Mouse (Mus musculus): ENCODE data around the gene Sart1. TPM values are rescaled to one million over a fixed set of nuclear protein-coding genes. Genes with fewer than 3 reads are reported as not detected.
A peak's percentile ranks its signal among the peaks of the same experiment; 100 is the strongest.
"Not testable (repeated sequence)": the region's sequence is repeated elsewhere in the genome, so short reads cannot be mapped to it uniquely, and the experiment has no call there.

Sart1 gene
- polyA plus RNA-seq, 1 experiment from 2014 or later: 74.8 TPM

DNA sequence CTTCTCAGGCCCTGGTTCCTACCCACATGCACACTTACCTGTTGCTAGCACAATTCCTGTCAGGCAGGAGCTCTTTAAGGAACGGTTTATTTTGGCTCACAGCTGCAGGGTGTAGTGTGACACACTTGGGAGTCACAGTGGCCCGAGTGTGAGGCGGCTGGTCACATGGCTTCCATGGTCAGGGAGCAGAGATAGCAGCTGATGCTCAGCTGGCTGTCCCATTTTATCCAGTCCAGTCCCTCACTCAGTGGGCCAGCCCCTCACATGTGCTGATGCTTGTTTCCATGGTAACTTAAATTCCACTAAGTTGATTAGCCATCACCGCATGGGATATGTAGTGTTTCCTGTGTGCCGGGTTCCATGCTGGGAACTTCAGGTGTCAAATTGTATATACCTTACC lies 23.5 kb upstream of the Sart1 start:
- no peak for ATAC-seq (ENCODE audit: insufficient read depth, low FRiP score, low read depth)

DNA sequence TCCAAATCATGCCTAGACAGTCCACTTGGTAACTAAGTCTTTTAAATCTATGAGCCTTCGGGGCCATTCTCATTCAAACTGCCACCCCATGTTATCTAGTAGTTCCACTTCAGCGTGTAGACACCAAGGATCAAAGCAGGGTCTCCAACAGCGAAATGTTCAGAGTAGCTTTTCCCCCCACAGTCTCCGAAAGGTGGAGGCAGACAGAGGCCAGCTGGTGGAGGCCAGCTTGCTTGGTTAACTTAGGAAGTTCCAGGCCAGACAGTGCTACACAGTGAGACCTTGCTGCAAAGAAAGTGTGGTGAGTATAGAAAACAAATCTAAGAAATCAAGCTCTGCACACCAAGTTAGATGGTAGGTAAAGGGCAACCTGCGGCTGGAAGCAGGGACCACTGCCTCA lies 22.1 kb upstream of the Sart1 start:
- WGBS: 81% methylated on average over 5 of the region's 5 CpGs
- no peak for ATAC-seq (ENCODE audit: insufficient read depth, low FRiP score, low read depth)
- Histone ChIP-seq H3K4me3 (replicated peaks) (no peak overlapping the region), H3K27ac (no peak overlapping the region), H3K36me3 (no peaks in the 10 kb centered on the region), H3K4me2 (no peak overlapping the region), H3K9ac (no peak overlapping the region), H3K4me1 (peaks cover 4% of the 10 kb centered on the region; the same call in 1 of the 2 replicates), H3K27me3 (replicated peaks) (no peaks in the 10 kb centered on the region), H3K9me3 (no peaks in the 10 kb centered on the region)

More for the DNA sequence above, 23.5 kb upstream of the Sart1 start:
- Histone ChIP-seq H3K27ac (no peak overlapping the region), H3K4me3 (replicated peaks) (no peak overlapping the region), H3K9ac (no peak overlapping the region), H3K27me3 (replicated peaks) (no peaks in the 10 kb centered on the region), H3K4me1 (peaks cover 4% of the 10 kb centered on the region; the same call in 1 of the 2 replicates), H3K36me3 (no peaks in the 10 kb centered on the region), H3K4me2 (no peak overlapping the region), H3K9me3 (no peaks in the 10 kb centered on the region)
- WGBS: 69% methylated on average over 5 of the region's 5 CpGs

DNA sequence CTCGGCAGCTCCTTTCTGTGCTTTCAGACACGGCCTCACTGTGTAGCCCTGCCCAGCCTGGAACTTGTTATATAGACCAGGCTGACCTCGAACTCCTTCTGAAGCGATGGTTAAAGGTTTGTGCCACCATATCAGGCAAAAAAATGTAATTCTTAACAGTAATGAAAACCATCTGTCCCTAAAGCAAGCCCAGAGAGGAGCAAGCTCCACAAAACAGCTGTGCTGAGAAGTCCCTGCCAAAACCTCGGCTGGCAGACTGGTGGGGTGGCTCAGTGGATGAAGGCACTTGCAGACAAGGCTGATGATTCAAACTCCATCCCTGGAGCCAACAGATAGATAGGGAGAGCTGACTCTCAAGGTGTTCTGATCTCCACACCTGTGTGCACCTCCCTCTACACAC lies 20.6 kb upstream of the Sart1 start:
- H3K9ac ChIP-seq: no peak overlapping the region
- H3K9me3 ChIP-seq: no peaks in the 10 kb centered on the region
- no peak overlapping the region for H3K4me2 ChIP-seq
- no peaks in the 10 kb centered on the region for H3K27me3 ChIP-seq (replicated peaks)
- 67% methylated on average over 5 of the region's 5 CpGs for WGBS
- ATAC-seq (ENCODE audit: insufficient read depth, low FRiP score, low read depth): no peak
- peaks cover 4% of the 10 kb centered on the region; the same call in 1 of the 2 replicates for H3K4me1 ChIP-seq
- H3K36me3 ChIP-seq: no peaks in the 10 kb centered on the region
- no peak overlapping the region for H3K4me3 ChIP-seq (replicated peaks)
- no peak overlapping the region for H3K27ac ChIP-seq

DNA sequence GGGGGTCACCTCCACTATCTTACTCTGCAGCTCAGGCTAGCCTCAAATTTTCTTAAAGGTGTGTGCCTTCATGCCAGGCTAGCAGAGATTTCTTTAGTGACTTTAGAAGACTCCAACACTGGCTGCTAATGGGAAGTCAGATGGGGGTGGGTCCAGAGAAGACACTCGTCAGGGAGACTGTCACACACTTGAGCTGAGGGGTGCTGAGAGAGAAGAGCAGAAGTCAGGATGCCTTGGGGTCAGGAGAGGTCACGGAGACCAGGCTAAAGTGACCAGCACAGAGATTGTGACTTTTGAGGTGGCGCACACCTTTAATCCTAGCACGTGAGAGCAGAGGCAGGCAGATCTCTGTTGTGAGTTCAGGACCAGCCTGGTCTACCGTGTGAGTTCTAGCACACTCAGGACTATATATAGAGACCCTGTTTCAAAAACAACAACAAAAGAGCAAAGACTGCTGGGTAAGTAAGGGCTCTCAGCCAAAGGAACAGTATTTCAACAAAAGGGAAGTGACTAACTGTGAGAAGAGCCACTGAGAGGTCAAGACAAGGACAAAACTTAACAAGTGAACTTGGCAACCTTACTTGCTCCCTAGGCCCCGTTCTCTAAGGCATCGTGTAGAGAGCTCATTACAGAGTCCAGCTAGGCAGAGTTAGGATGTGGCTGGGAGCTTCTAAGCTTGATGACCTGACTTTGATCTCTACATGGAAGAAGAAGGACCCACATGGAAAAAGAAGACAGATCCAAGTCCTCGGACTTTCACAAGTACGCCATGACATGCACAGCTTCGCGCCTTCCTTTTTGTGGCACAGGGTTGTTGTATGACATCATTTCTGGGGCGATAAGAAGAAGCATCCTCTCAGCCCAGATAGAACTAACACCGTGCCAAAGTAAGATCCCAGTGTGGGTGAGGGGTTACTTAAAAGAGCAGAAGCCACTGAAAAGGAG lies 19.8 kb upstream of the Sart1 start:
- Histone ChIP-seq H3K4me3 (replicated peaks) (no peak overlapping the region), H3K4me2 (no peak overlapping the region), H3K27ac (no peak overlapping the region), H3K9me3 (no peaks in the 10 kb centered on the region), H3K36me3 (no peaks in the 10 kb centered on the region), H3K9ac (no peak overlapping the region), H3K4me1 (peaks cover 4% of the 10 kb centered on the region; the same call in 1 of the 2 replicates), H3K27me3 (replicated peaks) (no peaks in the 10 kb centered on the region)
- ATAC-seq (ENCODE audit: insufficient read depth, low FRiP score, low read depth): no peak
- 85% methylated on average over 13 of the region's 13 CpGs for WGBS

DNA sequence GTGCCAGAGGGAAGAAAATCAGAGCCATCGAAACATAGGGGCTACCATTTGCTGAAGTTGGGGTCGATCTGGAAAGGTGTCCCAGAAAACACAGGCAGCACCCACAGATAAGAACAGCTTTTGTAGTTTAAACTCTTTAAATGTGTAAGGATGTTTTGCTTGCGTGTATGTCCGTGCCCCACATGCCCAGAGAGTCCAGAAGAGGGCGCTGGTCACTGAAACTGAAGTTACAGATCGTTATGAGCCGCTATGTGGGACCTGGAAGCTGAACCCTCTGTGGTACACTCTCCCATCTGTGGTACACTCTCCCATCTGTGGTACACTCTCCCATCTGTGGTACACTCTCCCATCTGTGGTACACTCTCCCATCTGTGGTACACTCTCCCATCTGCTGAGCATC lies 18.6 kb upstream of the Sart1 start:
- peak overlapping the region; percentile 41 for H3K9ac ChIP-seq
- H3K4me1 ChIP-seq: peaks cover 4% of the 10 kb centered on the region; the same call in 1 of the 2 replicates
- ATAC-seq (ENCODE audit: insufficient read depth, low FRiP score, low read depth): peak; percentile 42
- 9% methylated on average over 7 of the region's 7 CpGs for WGBS
- no peaks in the 10 kb centered on the region for H3K27me3 ChIP-seq (replicated peaks)
- H3K4me2 ChIP-seq: peak overlapping the region; percentile 68
- H3K27ac ChIP-seq: peak overlapping the region; percentile 93
- H3K36me3 ChIP-seq: no peaks in the 10 kb centered on the region
- peak overlapping the region; percentile 56 for H3K4me3 ChIP-seq (replicated peaks)
- H3K9me3 ChIP-seq: no peaks in the 10 kb centered on the region

DNA sequence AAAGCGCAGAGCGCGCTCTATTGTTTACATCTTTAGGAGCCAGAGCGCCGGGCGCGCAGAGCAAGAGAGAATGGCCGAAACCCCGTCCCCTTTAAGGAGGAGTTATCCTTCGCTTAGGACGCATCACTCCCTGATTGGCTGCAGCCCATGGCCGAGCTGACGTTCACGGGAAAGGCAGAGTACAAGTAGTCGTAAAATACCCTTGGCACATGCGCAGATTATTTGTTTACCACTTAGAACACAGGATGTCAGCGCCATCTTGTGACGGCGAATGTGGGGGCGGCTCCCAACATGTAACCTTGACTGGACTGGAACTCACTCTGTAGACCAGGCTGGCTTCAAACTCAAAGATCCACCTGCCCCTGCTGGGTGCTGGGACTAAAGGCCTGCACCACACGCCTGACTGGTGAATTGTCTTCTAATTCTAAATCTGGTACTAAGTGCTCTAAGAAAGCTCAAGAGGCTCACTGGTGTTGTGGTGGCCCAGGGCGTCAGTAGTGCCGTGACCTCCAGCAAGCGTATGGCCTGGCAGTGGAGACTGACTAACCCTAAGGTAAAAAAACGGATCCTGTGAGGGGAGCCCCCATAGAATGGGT lies 18.1 kb upstream of the Sart1 start:
- H3K4me1 ChIP-seq; H3K27me3 ChIP-seq (replicated peaks); H3K9me3 ChIP-seq; H3K36me3 ChIP-seq: not testable (repeated sequence)
- peak; percentile 79 for ATAC-seq (ENCODE audit: insufficient read depth, low FRiP score, low read depth)
- Histone ChIP-seq H3K4me2 (peak overlapping the region; percentile 68), H3K4me3 (replicated peaks) (peak overlapping the region; percentile 56), H3K9ac (peak overlapping the region; percentile 41), H3K27ac (peak overlapping the region; percentile 93)
- 13% methylated on average over 25 of the region's 25 CpGs for WGBS

DNA sequence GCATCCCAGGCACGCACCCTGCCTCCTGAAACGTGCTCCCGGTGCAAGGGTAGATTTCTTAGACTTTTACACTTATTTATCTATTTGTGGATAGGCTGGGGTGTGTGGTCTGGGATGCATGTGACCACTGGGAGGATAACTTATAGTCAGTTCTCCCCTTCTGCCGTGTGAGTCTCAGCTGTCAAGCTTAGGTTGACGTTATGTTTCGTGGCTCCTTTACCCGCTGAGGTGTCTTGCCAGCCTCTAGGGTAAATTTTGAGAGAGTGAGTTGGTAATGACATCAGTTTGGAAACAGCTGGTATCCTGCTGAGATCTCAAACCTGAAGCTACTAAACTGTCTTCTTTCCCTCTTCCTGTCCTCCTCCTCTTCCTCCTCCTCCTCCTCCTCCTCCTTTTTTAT lies 17.4 kb upstream of the Sart1 start:
- Histone ChIP-seq H3K27me3 (replicated peaks) (no peaks in the 10 kb centered on the region), H3K27ac (no peak overlapping the region), H3K36me3 (no peaks in the 10 kb centered on the region), H3K9me3 (no peaks in the 10 kb centered on the region), H3K4me2 (peak overlapping the region; percentile 48), H3K4me3 (replicated peaks) (peak overlapping the region; percentile 35), H3K4me1 (no peaks in the 10 kb centered on the region; the same call in 1 of the 2 replicates), H3K9ac (no peak overlapping the region)
- WGBS: 26% methylated on average over 7 of the region's 7 CpGs
- no peak for ATAC-seq (ENCODE audit: insufficient read depth, low FRiP score, low read depth)

DNA sequence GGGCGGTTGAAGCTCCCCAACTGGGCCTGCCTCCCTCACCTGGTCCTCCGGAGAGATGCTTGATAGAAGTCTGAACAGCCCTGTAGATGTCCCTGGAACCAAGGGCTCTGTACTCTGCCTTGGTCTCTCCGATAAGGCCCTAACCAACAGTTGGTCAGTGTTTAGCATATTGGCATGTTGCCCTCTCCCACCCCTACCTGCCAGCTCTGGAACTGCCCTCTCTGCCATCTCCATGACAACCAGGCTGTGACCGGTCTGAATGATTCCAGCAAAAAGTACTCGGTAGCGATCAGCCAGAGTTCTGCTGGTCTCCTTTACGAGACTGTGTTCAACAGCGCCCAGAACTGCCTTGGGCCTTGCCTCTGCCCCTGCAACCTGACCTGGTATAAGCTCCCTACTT lies 13.8 kb upstream of the Sart1 start, which contains the start of gene Tsga10ip:
TSS of gene Tsga10ip (minus strand) at position 234 of the 400 bp plus-strand sequence.
- no peak for ATAC-seq (ENCODE audit: insufficient read depth, low FRiP score, low read depth)
- H3K4me3 ChIP-seq (replicated peaks): no peak within 1 kb of the TSS
- H3K9ac ChIP-seq: no peak within 1 kb of the TSS
- H3K27ac ChIP-seq: no peak within 1 kb of the TSS
- 73% methylated on average over 8 of the region's 8 CpGs for WGBS
- H3K4me2 ChIP-seq: no peak within 1 kb of the TSS
- no peaks in the 10 kb centered on the region for H3K9me3 ChIP-seq
- no peaks in the 10 kb centered on the region for H3K27me3 ChIP-seq (replicated peaks)
- H3K36me3 ChIP-seq: no peaks in the 10 kb centered on the region
- no peaks in the 10 kb centered on the region for H3K4me1 ChIP-seq

DNA sequence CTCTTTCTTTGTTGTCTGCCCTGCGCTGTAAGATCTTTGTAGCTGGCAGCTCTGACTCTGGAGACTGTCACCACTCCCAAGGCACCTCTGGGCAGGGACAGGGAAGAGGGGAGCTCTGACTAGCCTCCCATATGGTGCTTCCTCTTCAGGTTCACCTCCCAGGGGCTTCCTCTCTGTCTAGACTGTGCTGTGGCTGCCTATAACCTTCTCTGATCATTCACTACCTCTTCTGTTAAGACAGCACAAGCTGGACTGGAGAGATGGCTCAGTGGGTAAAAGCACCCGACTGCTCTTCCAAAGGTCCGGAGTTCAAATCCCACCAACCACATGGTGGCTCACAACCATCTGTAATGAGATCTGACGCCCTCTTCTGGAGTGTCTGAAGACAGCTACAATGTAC lies 12.6 kb upstream of the Sart1 start:
- H3K27me3 ChIP-seq (replicated peaks); H3K27ac ChIP-seq; H3K4me1 ChIP-seq; H3K36me3 ChIP-seq; H3K9ac ChIP-seq; H3K9me3 ChIP-seq; ATAC-seq (ENCODE audit: insufficient read depth, low FRiP score, low read depth); H3K4me2 ChIP-seq; H3K4me3 ChIP-seq (replicated peaks): not testable (repeated sequence)
- 68% methylated on average over 4 of the region's 4 CpGs for WGBS

DNA sequence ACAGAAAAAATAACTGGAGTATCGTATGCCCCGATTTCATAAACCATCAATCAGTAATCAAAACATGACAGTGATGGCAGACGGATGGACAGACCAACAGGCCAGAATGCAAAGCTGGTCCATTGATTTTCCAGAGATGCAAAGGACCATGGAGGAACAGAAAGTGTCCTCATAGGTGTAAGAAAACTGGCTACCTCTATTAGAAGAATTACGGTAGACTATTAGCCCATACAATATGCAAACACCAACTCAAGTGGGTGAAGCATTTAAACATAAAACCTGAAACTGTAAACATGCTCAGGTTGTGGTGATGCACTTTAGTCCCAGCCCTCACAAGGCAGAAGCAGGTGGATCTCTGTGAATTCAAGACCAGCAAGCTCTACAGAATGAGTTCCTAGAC lies 6.9 kb upstream of the Sart1 start:
- Histone ChIP-seq H3K9ac (no peak overlapping the region), H3K36me3 (no peaks in the 10 kb centered on the region), H3K27ac (no peak overlapping the region), H3K4me3 (replicated peaks) (no peak overlapping the region), H3K4me1 (peaks cover 3% of the 10 kb centered on the region; the same call in 1 of the 2 replicates), H3K4me2 (no peak overlapping the region), H3K9me3 (no peaks in the 10 kb centered on the region), H3K27me3 (replicated peaks) (no peaks in the 10 kb centered on the region)
- 68% methylated on average over 4 of the region's 4 CpGs for WGBS
- no peak for ATAC-seq (ENCODE audit: insufficient read depth, low FRiP score, low read depth)

DNA sequence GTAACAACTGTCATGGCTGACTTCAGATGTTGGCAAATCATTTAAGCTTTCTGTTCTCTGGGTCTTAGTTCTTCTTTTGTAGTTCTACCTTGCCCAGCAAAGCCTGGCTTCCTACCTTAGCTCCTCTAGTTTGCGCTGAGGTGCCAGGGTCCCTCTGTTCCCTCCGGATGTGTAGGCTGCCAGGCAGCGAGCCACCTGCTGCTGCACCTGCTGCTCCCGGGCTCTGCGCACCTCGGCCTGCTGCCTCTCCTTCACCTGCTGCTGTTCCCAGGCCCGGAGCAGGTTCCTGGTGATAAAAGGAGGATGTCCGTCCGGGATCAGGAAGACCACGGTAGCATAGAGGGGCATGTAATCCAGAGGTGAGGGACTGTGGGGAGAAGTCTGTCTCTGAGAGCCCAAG lies 5.7 kb upstream of the Sart1 start:
- H3K27me3 ChIP-seq (replicated peaks): no peaks in the 10 kb centered on the region
- no peak overlapping the region for H3K9ac ChIP-seq
- H3K4me1 ChIP-seq: peaks cover 9% of the 10 kb centered on the region
- H3K36me3 ChIP-seq: no peaks in the 10 kb centered on the region
- H3K4me2 ChIP-seq: no peak overlapping the region
- peak; percentile 51; the same call in 1 of the 2 replicates for ATAC-seq (ENCODE audit: insufficient read depth, low FRiP score, low read depth)
- 48% methylated on average over 10 of the region's 10 CpGs for WGBS
- no peak overlapping the region for H3K4me3 ChIP-seq (replicated peaks)
- H3K9me3 ChIP-seq: no peaks in the 10 kb centered on the region
- peak overlapping the region; percentile 65 for H3K27ac ChIP-seq

DNA sequence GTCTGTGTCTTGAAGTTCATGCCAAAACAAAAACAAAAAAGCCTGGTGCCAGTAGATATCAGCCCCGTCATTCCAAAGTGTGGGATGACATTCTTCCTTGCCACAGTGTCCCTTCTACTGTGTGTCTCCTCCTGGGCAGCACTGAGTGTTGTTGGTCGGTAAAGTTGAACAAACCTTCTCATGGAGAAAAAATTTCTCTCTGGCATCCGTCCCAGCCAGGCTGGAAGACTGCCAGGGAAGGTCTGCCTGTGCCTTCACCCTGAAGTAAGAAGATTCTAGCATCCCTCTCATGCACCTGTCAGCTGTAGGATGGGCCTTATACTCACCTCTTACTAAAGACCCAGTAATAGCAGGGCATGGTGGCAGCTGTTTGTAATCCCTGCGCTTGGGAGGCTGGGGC lies 4.4 kb upstream of the Sart1 start:
- Histone ChIP-seq H3K27ac (0 out of 2 replicates have a peak overlapping the region, but pooled peaks have one; percentile 2), H3K9ac (no peak overlapping the region), H3K9me3 (no peaks in the 10 kb centered on the region), H3K4me1 (peaks cover 9% of the 10 kb centered on the region), H3K4me2 (no peak overlapping the region), H3K27me3 (replicated peaks) (no peaks in the 10 kb centered on the region), H3K36me3 (no peaks in the 10 kb centered on the region), H3K4me3 (replicated peaks) (no peak overlapping the region)
- 43% methylated on average over 4 of the region's 4 CpGs for WGBS
- no peak for ATAC-seq (ENCODE audit: insufficient read depth, low FRiP score, low read depth)
